Mouse (Mus musculus): ENCODE results near the gene Gm5460. TPM values are rescaled to one million over a fixed set of nuclear protein-coding genes. Genes with fewer than 3 reads are reported as not detected.

Gm5460 gene
- total and polyA plus RNA-seq, 3 experiments: not detected

DNA sequence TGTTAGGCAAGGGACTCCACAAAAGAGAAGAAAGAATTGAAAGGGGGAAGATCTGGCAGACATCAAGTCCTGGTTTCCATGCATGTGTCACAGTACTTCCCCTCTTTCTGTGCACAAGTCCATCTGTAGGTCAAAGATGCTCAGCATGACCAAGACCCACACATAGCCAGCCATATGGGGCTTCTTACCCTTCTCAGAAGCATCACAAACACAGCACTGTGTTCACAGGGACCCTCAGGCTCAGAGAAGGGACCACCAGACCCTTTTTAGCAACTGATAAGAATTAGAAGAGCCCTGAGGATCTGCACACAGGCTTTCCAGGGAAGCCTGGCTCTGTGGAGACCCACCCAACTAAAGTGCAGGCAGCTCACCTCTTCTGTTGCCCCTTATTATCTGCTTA, 16.5 kb upstream of the Gm5460 start:
- Histone ChIP-seq H3K27ac (ENCODE audit: control insufficient read depth, low read depth, low read length) (no peak overlapping the region), H3K9ac (ENCODE audit: control insufficient read depth, low read depth, low read length, poor library complexity, severe bottlenecking) (no peak overlapping the region), H3K79me2 (ENCODE audit: control insufficient read depth, insufficient read depth, low read length, poor library complexity) (no peaks in the 10 kb centered on the region), H3K36me3 (ENCODE audit: control insufficient read depth in 1 of 2, insufficient read depth in 2 of 2, low read length in 2 of 2) (no peaks in the 10 kb centered on the region), H3K4me1 (ENCODE audit: control insufficient read depth in 1 of 2, insufficient read depth in 2 of 2, low read length in 2 of 2) (no peaks in the 10 kb centered on the region), H3K9me3 (replicated peaks; ENCODE audit: insufficient read depth, low read length) (no peaks in the 10 kb centered on the region), H3K27me3 (ENCODE audit: control insufficient read depth in 1 of 2, insufficient read depth in 2 of 2, low read length in 2 of 2) (no peaks in the 10 kb centered on the region), H3K4me3 (ENCODE audit: control insufficient read depth in 1 of 2, insufficient read depth in 1 of 2, low read depth in 2 of 2, low read length in 2 of 2) (no peak overlapping the region)
- DNase-seq (ENCODE audit: low read depth, low spot score): no peak
- TF ChIP-seq NRF1 (IDR thresholded peaks at IDR 0.05; ENCODE audit: insufficient read depth, low read depth, low read length, poor library complexity, severe bottlenecking) (no peak), POLR2AphosphoS5 (IDR thresholded peaks at IDR 0.05; ENCODE audit: borderline replicate concordance, low read depth, low read length) (no peak), POLR2AphosphoS2 (IDR thresholded peaks at IDR 0.05; ENCODE audit: low read length) (no peak), MYC (IDR thresholded peaks at IDR 0.05; ENCODE audit: low read depth, low read length) (no peak), JUND (IDR thresholded peaks at IDR 0.05; ENCODE audit: low read depth, low read length) (no peak), UBTF (IDR thresholded peaks at IDR 0.05; ENCODE audit: borderline replicate concordance, insufficient read depth, low read depth, low read length) (no peak), EP300 (IDR thresholded peaks at IDR 0.05; ENCODE audit: low read depth in 1 of 2, low read length in 2 of 2) (no peak), SMC3 (IDR thresholded peaks at IDR 0.05; ENCODE audit: low read depth, low read length) (no peak), HCFC1 (IDR thresholded peaks at IDR 0.05; ENCODE audit: low read depth, low read length) (no peak), MAFK (IDR thresholded peaks at IDR 0.05; ENCODE audit: borderline replicate concordance, low read depth, low read length) (no peak), POLR2A (IDR thresholded peaks at IDR 0.05; ENCODE audit: control insufficient read depth in 1 of 2, insufficient read depth in 1 of 2, low read depth in 1 of 2, low read length in 2 of 2, poor library complexity in 1 of 2) (no peak)

DNA sequence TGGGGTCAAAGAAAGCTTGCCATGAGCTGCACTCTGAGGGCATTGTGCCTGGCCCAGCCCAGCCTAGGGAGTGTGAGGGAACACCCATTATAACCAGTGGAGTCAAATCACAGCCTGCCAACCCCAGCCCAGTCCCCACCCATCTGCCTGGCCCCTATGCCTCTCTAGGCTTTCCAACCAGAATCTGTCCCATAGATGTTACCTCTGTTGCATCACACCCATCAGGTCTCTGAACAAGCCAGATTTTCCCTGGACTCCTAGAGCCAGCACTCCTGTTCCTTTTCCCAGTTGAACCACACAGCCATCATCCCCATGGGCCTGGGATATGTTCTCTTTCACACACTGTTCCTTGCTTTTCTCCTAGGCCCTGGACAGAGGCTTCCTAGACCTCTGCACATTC, 15.1 kb upstream of the Gm5460 start:
- H3K4me1 ChIP-seq (ENCODE audit: control insufficient read depth in 1 of 2, insufficient read depth in 2 of 2, low read length in 2 of 2): no peaks in the 10 kb centered on the region
- no peak overlapping the region for H3K4me3 ChIP-seq (ENCODE audit: control insufficient read depth in 1 of 2, insufficient read depth in 1 of 2, low read depth in 2 of 2, low read length in 2 of 2)
- no peaks in the 10 kb centered on the region for H3K27me3 ChIP-seq (ENCODE audit: control insufficient read depth in 1 of 2, insufficient read depth in 2 of 2, low read length in 2 of 2)
- H3K9me3 ChIP-seq (replicated peaks; ENCODE audit: insufficient read depth, low read length): no peaks in the 10 kb centered on the region
- H3K9ac ChIP-seq (ENCODE audit: control insufficient read depth, low read depth, low read length, poor library complexity, severe bottlenecking): no peak overlapping the region
- no peaks in the 10 kb centered on the region for H3K79me2 ChIP-seq (ENCODE audit: control insufficient read depth, insufficient read depth, low read length, poor library complexity)
- no peak overlapping the region for H3K27ac ChIP-seq (ENCODE audit: control insufficient read depth, low read depth, low read length)
- no peaks in the 10 kb centered on the region for H3K36me3 ChIP-seq (ENCODE audit: control insufficient read depth in 1 of 2, insufficient read depth in 2 of 2, low read length in 2 of 2)
- TF ChIP-seq GATA1 (IDR thresholded peaks at IDR 0.05; ENCODE audit: low read depth, low read length): no peak
- TF ChIP-seq USF2 (IDR thresholded peaks at IDR 0.05; ENCODE audit: borderline replicate concordance in 1 of 2, insufficient read depth in 1 of 2, low read depth in 1 of 2, low read length in 2 of 2): no peak
- no peak for TF ChIP-seq ZNF384 (IDR thresholded peaks at IDR 0.05; ENCODE audit: low read depth, low read length)
- TF ChIP-seq GABPA (IDR thresholded peaks at IDR 0.05; ENCODE audit: low read depth, low read length): no peak
- TF ChIP-seq POLR2AphosphoS5 (IDR thresholded peaks at IDR 0.05; ENCODE audit: borderline replicate concordance, low read depth, low read length): no peak
- DNase-seq (ENCODE audit: low read depth, low spot score): no peak

Data from MEL (cell line).